Mouse (Mus musculus) kidney, postnatal 25 days (tissue): ENCODE results near the gene Gpr176.

Experiments used
- DNase-seq, 2 experiments: peaks; one replicate each; pipeline ENCODE4 v3.0.0; 2021; ENCODE audit warnings: mixed read lengths in 2 of 2

The Gpr176 gene

DNA sequence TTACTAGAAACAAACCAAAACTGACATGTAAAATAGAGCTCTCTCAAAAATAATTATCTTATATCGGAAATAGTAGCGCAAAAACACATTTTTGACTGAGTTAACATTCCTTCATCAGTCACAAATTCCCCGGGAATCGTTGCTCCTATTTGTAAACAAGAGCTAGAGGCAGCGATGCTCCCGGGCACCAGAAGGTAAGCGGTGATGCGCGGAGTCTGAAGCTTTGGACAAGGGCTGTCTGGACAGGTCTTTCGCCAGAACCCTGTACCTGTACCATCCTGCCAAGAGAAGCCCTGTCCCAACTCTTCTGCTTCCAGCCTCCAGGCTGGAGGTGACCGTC is 688 bp downstream of the Gpr176 start:
- no peak for DNase-seq

- DNase-seq = no peak
Observed at GRCm38 (mm10) chr2:118371841-118372240, 1.4 kb downstream of the Gpr176 start.

GRCm38 (mm10) chr2:118355138-118355719 is 18.0 kb downstream of the Gpr176 start:
- no peak for DNase-seq

DNA sequence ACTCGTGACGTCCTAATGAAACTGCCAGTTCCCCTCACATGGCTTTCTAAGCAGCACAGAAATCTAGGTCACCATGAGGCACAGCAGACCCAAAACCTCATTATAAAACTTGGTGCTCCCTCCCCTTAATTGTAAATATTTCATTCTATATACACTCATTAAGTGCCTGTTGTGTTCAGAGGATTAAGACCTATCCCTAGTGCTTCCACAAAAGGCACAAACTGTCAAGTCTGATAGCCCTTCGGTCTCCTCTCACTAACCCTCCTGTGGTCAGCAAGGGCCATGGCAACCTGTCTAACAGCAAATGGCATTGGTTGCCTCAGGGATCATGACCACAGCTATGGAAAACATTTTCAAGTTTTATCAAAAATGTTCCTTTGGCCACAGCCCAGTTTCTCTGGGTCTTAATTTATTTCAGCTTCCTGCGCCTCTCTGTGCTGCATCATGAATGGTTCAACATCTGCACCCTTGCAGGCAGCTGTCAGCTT is 19.3 kb downstream of the Gpr176 start:
- peak in 1 of 2 experiments; percentile 25 for DNase-seq

DNA sequence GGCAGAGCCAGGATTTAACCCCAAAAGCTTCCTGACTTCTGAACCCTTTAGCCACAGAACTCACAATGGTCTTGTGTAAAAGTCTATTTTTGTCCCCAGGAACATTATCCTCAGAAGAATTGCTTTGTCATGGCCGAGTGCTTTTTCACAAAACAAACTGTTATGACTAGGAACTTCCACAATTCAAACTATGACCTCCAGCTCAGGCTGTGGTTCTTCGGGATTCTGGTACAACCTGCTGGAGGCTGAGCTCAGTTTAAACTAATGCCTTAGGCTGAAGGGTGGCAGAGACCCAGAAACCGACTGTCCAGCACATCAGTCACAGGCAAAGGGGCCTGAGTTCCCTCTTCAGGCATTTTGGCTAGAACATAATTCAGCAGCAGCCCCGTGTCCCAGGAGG is 19.7 kb downstream of the Gpr176 start:
- peak; percentile 7 to 40 for DNase-seq

DNA sequence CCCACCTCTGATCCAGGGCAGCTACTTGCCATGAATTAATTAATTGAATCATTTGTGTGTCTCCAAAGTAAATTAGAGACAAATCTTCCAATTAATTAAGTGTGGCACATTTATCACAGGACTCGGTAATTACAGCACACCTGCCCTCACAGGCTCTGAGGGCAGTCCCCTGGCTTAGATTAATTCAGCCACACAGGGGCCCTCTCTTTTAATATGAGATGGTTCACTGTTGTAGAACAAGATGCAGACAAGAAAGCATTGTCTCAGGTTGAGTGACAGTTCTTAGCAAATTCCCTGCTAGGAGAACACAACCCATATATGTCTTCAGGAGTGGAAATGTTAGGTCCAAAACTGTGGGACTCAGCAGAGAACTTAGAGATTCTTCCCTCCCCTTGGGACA is 27.7 kb downstream of the Gpr176 start:
- no peak for DNase-seq

DNA sequence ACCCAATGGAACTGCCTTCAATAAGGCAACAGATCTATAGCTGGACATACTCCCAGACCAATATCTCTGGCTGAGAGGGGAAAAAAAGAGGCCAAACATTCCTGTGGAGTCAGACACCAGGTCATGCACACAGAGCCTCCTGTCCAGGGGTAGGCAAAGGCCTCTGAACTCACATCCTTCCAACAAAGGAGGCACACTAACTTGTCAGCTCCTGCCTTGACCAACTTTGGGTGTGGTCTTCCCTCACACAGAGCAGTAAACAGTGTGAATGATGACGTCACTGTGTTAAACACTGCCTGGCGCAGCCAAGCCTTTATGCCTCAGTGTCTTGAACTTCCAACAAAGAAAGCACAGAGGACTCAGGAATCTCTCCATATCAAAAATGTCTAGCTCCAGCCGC is 29.3 kb downstream of the Gpr176 start:
- DNase-seq = no peak

DNA sequence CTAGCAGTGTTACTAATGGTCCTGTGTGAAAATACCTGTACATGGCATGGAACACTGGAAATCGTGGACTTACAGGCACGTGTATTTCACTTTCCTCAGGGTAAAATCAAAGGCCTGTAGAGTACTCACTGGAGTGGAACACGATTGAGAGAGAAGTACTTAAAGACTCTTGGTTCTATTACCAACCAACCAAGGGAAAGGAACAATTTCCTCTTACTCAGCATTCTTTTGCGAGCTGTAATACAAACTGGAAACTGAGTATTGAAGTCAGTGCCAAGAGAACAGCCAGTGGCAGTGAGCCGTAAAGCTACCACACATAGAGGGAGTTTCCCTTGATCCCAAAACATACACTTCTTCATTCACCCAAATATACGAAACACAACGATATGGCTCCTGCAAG is 31.9 kb downstream of the Gpr176 start:
- DNase-seq = no peak

DNA sequence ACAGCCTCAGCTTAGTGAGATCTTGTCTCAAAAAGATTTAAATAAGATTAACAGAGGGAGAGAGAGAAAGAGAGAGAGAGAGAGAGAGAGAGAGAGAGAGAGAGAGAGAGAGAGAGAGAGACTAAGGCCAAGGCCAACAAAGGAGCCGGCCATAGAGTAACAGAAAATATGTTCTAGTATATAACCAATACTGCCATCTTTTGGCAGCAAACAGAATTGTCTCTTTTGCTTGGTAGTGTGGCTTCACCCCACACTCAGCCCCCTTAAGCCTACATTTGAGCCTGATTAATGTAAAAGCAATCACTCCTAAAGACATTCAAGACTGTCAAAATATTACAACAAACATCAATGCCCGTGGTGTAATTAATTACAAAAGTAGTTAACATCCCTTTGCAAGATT is 37.1 kb downstream of the Gpr176 start:
- DNase-seq = peak in 1 of 2 experiments; percentile 9

DNA sequence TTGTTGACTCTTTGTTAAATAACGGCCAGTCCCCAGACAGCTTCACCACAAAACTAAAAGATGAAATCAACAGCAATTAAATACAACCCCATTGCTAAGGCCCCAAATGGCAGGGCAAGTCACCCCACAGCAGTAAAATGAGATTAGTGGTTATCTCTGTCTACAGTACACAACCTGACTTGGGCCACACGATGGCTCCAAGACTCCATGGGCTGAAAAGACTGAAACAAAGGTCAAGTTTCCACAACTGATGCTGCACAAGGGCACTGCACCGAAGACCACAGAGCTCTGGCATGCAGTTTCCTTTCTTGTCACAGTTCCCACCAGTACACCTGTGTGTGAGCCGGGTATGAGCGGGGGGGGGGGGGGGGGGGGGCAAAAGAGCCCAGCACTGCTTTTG is 50.6 kb downstream of the Gpr176 start:
- no peak for DNase-seq

GRCm38 (mm10) chr2:118321804-118322203 is 51.4 kb downstream of the Gpr176 start:
- no peak for DNase-seq

- DNase-seq = no peak
Observed at GRCm38 (mm10) chr2:118321094-118321493, 52.1 kb downstream of the Gpr176 start.

DNA sequence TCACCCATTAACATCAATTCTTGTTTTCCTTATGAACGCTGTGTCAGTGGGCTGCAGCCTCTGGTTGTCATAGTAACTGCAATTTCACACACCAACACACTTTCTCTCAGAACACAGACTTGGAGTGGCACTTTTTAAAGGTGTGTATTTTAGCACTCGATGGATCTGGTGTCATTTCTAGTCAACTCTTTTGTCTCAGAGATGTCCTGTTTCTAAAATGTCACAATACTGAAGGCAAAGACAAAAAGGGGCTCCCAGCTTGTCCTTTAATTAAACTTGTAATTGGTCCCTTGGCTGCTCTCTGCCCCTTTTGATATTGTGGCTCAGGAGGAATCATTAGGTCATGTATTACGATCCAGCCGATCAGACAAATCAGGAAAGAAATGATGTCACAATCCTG is 52.7 kb downstream of the Gpr176 start:
- DNase-seq = no peak

DNA sequence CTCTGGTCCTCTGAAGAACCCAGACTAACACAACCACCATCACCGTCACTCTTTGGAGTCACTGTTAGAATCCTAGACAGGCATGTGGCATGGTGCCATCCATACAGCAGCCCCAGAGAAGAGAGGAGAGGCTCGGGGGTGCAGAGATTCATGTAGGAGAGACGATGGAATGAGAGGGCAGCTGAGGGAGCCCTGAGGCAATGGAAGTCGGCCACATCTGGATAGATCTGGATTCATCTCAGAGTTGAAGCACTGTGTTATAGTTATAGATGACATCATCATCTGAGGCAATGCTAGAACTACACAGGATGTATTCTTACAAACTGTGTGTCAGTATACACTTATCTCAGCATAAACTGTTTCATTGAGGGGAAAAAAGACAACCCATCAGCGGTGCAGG is 54.0 kb downstream of the Gpr176 start:
- DNase-seq = no peak

DNA sequence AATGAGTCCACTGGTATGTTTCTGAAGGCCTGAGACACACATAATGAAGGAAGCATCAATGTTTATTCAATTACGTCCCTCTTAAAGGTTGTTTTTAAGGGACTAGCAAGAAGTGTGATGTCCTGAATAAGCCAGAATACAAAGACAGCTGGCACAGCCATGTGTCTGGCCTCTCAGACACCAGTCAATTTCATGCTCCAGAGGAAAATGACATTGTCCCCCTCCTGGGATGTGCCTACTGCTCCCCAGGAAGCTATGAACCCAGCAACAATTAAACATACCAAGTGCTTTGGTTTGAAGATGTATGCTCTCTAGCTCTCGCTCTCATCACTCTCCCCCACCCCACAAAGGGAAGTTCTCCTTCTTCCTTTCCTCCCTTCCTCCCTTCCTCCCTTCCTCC is 56.3 kb downstream of the Gpr176 start:
- no peak for DNase-seq

GRCm38 (mm10) chr2:118315656-118316402 is 57.4 kb downstream of the Gpr176 start:
- DNase-seq = no peak

DNA sequence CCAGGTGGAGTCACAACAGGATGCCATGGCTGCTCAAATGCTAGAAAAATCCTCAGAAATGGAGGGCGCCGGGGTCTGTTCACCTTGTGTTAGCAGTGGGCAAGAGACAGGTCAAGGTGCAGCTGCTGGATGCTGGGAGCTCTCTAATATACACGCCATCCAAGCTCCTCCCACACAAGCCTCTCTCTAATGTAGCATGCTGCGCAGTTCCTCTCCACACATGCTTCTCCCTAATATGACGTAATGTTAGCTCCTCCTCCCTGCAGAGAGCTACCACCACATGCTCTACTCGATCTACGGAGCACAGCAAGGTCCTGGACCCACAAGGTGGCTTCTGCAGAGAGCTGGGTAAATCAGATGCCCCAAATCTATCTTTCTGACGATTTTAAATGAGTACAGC is 65.7 kb downstream of the Gpr176 start:
- DNase-seq = no peak

GRCm38 (mm10) chr2:118306966-118307365 is 66.3 kb downstream of the Gpr176 start:
- no peak for DNase-seq

GRCm38 (mm10) chr2:118306522-118306895 is 66.7 kb downstream of the Gpr176 start:
- DNase-seq = no peak

DNA sequence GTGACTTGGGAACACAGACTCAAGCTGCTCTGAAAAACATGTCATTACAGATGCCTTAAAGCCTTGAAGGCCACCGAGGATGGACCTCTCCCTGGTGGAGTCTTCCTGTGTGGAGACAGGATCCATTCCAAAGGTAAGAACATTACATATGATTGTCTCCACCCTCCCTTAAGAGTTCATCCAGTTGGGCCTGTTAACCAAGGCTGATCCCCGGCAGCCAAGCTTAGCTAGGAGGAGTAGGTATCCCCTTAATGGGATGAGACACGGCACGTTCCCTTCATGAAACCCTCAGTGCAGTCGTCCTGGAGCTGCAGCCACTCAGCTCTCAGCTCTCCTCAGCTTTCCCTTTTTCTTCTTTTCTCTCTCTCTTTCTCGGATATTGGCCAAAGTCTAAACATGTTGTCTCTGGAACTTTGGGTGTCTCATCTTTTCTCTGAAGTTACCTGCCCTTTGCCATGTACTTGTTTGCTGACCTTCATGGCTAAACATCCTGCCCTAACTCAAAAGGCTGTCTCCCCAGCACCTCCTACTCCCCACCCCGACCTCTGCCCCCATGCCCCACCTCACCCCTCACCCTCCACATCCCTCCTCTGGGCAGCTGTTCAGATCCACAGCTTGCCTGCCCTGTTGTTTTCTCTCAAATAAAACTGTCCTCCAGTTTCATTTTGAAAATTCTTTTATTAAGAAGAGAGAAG is 67.2 kb downstream of the Gpr176 start:
- DNase-seq = no peak

DNA sequence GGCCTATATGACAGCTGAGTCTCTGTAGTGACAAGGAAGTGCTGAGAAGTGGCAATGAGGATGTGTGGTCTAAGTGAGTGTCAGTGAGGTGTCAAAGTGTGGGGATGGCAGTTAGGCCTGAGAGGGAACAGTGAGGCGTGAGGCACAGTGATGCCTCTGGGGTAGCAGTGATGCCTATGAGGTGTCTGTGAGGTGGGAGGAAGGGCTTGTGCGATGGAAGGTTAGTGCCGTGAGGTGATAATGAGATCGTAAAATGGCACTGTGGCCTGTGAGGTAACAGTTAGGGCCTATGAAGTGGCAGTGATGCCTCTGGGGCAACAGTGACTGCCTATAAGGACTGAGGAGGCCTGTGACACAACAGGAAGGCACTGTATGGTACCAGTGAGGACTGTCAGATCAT is 69.8 kb downstream of the Gpr176 start:
- DNase-seq = no peak

DNA sequence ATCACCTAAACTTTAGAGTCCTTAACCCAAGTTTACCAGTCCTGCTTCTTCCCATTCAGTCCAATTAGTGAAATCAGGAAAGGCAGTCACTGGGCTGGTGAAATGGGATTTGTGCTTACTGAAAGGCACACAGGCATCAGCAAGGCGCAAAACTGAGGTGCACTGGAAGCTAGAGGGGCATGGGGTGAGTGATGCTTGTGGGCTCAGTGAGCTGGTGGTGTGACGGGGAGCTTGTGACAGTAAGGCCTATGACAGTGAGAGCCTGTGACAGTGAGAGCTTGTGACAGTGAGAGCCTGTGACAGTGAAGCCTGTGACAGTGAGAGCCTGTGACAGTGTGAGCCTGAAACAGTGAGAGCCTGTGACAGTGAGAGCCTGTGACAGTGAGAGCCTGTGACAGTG is 71.6 kb downstream of the Gpr176 start:
- no peak for DNase-seq

DNA sequence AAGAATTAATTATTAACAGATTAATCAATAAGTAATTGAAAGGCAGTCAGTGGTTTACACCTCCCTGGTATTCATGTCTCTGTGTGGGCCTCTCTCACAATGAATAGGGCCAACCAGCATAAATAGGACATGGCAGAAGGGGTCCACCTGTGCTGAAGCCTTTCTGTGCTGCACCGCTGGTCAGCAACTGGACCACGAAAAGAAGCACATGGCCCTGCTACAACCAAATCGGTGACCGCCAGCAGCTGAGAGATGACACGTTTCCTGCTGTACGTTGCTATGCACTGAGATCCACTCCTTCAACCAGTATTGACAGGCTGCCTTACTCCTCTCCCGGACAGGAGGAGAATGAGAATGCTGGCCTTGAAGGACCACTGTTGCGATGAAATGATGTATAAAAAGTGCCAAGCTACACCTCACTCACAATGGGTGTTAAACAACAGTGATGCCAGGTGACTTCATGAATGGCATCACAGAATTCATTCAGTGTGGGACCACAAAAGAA is 72.1 kb downstream of the Gpr176 start:
- DNase-seq = no peak

DNA sequence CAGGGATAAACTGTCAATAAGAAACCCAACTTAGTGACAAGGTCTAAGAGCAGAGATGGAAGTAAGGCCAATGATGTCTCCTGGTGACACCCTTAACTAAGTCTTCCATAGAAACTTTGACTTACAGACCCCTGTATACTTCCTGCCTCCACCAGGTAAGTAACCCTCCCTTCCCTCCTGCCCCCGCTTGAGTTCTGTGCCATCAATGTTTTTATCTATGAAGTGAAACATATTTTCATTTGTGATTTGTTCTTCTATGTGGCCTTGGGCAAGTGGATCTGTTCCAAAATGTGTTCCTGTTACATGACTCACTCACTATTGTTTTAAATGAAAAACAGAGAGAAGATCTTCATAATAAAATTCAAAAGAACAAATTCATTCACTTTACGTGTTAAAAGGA is 73.2 kb downstream of the Gpr176 start:
- no peak for DNase-seq
